Mouse (Mus musculus) lung, adult 18-20 months (tissue): Measurements from ENCODE around the gene Serpinb6c.
"Not testable (repeated sequence)": the region's sequence is repeated elsewhere in the genome, so short reads cannot be mapped to it uniquely, and the experiment has no call there.

Experiments
- DNase-seq, 2 experiments: peaks; one replicate each; pipeline ENCODE4 v3.0.0; 2022; ENCODE audit warnings: mixed read lengths in 2 of 2

The Serpinb6c gene

DNA sequence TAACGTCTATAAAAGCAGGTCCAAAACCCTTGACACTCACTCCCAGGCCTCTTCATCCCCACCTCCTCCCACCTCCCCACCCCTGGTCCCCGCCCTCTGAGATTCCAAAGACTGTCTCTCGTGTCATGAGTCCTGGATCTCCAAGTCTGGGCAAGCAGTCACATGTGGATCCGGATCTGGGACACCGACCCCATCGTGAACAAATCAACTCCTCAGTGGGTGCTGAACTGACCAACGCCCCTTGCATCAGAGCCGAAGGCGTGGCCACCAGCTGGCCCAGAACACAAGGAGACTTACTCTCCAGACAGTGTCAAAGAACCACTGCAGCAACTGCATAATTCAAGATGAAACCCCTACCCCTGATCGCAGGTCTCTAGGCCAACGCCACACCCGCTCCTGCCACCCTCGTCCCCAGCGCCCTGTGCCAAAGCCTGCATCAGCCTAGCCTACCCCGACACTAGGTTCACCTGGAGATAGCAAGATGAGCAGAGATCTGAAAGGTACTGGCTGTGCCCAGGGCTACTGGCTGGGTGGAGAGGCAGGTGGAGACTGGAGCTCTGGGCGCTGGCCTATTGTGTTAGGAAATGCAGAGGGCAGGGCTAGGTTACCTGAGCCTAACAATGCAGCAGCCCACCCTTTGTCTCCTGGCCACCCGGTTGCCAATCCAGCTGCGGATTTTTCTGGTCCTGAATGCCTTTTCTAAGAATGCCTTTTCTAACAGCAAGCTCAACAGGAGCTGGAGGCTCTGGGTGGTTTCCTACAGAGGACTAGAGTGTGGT lies at the start of gene Serpinb6c:
Gene Serpinb6c, minus strand, starts transcription at position 533 of the 779 bp plus-strand sequence.
- DNase-seq = peak in 1 of 2 experiments; percentile 4

DNA sequence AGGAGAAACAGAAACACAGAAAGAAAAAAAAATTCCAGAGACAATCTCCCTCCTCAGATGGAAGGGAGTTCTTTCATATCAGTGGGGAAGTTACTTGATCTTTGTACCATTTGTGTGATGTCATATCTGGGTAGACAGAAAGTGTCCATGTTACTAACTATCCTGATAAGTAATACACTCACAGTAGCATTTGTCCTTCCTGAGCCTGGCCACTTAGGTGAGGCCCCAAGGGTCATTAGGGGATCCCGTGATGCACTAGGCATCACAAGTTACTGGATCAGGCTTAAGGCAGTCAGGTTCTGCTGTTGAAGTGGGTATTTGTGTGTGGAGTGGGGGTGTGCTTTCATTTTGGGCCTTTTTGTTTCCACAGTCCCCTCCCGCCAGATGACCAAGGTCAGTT lies 47.4 kb upstream of the Serpinb6c start:
- no peak for DNase-seq

GRCm38 (mm10) chr13:33952075-33952449 lies 46.6 kb upstream of the Serpinb6c start:
- DNase-seq = peak; percentile 22 to 51

DNA sequence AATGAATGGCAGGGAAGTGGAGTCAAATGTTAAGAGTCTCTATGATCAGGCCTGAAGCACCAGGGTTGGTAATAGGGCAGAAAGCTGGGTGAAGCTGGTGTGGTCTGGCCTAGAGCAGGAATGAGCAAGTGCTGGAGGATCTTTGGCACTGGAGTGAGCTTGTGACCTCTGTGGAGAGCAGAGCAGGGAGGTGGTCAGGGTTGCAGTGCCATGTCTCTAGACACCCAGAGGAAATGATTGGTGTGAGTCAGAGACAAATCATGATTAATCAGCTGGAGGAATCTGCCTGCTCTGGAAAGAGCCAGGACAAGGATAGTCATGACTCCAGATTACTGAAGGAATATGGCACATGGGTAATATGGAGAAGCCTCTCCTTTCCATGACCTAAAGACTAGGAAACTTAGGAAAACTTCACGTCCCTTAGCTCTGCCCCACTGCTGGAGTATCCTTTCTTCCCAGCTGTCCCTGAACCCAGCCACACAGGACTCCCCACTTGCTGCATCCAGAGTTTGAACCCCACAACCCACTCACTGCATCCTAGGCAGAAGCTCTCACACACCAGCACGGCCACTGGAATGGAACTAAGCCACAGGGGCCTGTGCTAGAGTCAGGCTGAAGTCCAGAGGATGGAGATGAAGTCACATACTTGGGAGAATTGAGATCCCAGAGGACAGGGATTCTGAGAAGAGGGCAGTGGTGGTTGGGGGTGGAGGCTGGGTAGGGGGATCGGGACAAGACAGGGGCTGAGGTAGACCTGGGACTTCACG lies 46.0 kb upstream of the Serpinb6c start:
- no peak for DNase-seq

DNA sequence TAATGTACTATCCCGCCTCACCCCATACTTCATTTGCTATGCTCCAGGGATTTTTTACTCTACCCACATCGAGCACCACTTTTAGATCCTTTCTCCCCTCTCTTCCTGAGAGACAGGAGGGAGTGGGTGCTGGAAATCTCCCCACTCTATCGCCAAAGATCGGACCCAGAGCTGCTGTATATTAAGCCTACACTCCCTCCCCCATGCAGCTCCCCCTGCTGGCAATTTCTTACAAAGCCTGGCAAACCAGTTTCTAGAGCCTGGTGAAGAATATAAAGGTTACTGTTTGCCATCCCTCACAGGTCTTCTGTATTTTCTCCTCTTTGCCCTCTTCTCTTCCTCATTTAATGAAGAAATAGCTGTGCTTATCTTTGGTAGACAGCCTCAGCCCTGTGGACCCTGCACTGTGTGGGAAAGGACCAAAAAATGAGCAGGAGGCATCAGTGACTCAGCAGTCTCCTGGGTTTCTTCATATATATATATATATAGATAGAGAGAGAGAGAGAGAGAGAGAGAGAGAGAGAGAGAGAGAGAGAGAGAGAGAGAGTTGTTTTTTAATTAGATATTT lies 36.8 kb upstream of the Serpinb6c start:
- peak in 1 of 2 experiments; percentile 22 for DNase-seq

DNA sequence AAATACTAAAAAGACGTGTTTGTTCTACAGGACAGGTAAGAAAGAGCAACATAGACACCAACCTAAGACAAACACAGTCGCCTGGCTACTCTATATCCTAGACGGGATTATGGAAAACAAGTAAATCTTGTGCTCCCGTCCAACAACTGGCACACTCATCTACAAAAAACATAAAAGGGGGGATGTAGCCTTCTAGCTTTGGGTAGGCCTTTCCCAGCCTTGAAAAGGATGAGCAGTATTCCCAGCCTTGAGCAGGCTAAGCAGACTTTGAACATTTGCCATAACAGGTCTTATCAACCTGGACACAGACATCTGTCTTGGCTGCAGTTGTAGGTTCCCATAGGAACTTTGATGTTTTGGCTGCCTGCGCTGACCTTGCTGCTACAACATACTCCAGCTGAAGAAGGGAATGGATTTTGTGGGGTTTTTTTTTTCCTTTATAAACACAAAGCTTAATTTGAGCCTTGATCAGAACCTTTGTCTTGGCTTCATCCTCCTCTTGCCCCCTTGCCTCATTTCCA lies 35.8 kb upstream of the Serpinb6c start:
- no peak for DNase-seq

DNA sequence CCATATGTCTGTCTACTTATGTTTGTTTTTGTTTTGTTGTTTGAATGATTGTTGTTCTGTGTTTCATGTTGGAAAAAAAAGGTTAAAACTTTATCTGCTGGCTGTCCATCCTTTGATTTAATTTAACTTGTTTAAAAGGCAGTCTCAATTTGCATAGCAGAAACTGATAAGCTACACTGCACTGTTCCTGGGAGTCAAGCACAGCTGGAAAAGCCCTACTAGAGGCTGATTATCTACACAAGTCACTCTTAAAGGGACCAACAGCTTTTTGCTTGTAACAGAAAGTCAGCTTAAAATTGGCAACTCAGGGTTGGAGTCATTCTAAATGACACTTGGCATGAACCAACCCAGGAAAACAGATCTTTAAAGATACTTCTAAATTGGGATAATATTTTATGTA lies 32.1 kb upstream of the Serpinb6c start:
- DNase-seq = not testable (repeated sequence)

GRCm38 (mm10) chr13:33937151-33937550 lies 31.6 kb upstream of the Serpinb6c start:
- no peak for DNase-seq

DNA sequence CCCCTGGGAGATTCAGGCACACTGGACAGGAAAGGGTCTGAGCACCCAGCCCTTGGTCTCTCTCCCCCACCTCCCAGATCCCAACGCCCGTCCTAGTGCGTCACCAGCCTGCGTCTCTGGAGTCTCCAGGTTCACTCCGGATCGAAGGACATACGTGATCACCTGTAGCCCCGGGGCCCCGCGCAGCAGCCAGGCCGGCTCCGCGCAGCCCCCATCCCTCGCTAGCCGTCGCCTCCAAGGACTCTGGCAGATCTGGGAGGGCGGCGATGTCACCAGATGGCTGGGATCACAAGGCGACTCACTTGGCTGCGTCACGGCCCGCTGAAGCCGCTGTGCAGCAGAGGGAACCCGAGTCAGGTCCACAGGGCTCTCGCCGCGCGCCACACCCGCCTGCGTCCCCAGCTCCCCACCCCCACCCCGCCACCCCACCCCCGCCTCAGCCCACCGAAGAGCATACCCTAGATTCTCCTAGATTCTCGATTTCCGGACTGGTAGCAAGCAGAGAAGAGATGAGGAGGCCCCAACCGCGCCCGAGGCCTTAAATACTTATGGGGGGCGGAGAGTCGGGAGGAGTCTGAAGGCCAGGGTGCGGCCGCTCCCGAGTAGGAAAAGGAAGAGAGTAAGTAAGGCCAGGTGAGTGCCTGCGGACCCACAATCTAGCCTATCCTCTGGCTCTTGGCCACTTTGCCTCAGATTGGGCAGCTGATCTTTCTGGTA lies 30.1 kb upstream of the Serpinb6c start:
- DNase-seq = peak; percentile 83 to 85

DNA sequence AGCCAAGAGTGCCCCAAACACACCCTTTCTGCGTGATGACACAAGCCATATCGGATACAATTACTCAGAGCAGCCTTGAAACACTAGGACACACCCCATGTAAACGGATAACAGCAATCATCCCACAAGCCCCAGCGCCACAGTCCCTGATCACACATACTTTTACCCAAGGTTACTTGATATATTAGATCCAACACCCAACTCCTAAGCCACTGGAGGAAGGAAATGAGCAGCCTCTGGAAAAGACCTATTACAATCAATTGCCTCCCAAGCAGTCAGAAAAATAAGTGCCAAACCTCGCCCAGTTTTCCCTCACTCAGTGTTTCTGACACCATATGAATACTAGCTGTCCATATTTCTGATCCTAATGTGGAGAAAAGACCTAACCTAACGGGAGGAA lies 29.2 kb upstream of the Serpinb6c start:
- DNase-seq = peak; percentile 15 to 38

DNA sequence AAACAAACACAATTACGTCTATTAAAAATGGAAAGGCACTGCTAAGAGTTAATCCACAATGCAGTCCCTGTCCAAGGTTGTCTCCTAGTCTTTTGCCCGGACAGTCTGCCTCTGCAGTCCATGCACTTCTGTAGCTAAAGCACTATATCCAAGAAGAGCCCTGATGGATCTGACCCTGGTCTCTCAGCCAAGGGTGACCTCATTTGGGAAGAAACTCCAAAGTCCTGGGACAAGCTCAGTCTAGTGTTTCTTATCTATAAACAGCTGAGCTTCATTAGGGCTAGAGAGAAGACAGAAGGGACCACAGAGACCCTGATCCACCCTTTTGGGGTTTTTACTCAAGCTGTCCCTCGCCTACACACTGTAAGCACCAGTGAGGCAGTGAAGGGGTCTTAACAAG lies 25.4 kb upstream of the Serpinb6c start:
- no peak for DNase-seq

DNA sequence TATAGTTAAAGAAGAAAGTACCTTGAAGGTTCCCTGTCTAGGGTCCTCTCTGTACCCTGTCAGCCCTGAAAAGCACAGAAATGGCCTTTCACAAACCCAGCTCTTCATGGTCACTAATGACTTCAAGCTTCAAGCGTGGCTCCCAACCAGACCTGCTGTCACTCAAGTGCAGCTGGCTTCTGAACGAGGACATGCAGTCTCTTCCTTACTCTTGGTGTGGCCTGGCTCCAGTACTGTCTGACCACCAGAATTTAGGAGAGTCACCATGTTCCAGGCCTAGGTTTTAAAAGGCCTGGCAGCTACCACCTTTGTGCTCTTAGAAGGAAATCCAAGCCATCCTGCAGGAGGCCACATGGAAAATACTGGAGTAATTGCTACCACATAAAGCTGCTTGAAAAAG lies 24.8 kb upstream of the Serpinb6c start:
- DNase-seq = no peak

GRCm38 (mm10) chr13:33921699-33922098 lies 16.2 kb upstream of the Serpinb6c start:
- no peak for DNase-seq

DNA sequence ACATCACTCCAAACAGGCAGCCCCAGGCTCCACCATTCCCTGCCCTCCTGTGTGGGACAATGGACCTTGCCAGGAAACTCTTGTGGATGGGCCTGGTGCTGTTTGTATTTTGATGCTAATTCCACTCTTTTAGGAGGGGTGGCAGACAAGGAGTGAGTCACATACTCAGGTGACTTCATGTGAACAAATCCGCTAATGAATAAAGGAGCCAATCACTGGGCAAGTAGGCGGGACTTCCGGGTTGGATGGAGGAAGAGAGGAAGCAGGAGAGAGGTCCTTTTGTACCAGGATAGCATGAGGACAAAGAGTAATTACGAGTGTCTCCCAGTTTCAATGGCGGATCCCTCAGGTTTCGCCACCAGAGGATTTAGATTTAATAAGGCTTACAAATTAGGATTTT lies 15.5 kb upstream of the Serpinb6c start:
- no peak for DNase-seq

GRCm38 (mm10) chr13:33906821-33907220 lies 1.3 kb upstream of the Serpinb6c start:
- no peak for DNase-seq

- no peak for DNase-seq
These were observed 2.2 kb downstream of the Serpinb6c start for GRCm38 (mm10) chr13:33903290-33903689.

DNA sequence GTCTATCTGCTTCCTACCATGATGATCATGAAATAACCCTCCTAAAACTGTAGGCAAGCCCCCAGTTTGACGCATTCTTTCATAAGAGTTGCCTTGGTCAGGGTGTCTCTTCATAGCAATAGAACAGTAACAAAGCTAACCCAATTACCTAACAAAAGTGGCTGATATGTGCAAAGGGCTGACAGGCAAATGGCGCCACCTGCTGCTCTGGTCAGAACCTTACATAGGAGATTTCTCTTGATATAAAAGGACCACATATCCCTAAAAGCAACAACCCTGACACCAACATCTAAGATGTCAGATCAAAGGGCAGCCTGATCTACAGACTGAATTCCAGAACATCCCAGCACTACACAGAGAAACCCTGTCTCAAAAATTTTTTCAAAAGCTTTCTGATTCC lies 11.3 kb downstream of the Serpinb6c start:
- peak in 1 of 2 experiments; percentile 2 for DNase-seq

DNA sequence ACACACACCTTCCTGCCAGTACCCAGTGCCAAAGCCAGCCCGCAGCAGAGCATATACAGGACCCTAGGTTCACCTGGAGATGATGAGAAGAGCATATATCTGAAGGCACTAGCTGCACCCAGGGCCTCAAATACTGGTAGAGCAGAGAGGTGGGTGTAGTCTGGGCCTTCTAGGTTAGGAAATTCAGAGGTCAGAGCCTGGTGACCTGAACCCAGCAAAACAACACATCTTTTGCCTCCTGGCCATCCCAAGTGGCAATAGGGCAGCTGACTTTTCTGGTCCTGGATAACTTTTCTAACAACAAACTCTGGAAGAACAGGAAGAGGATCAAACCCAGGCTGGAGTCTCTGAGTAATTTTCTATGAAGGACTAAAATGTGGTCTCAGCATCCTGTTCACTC lies 62.2 kb downstream of the Serpinb6c start, which contains the start of gene Serpinb6e:
Gene Serpinb6e, minus strand, starts transcription at position 101 of the 400 bp plus-strand sequence.
- no peak for DNase-seq

DNA sequence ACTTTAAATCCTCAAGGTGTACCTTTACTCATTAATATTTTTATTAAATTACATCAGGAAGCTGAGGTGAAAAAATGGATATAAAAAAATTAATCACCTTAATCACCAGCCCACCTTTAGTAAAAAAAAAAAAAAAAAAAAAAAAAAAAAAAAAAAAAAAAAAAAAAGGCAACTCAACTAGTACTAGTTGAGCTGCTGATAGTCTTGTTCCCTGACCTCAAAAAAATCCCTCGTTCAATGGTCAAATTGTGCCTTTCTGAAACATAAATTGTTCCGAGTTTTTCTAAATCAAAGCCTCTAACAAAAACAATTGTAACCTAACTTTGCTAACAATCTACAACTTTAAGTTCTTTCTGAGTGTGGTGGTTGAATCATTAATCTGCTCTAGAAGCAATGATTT lies 74.8 kb downstream of the Serpinb6c start:
- no peak for DNase-seq
